Mouse (Mus musculus) frontal cortex, adult (tissue): ENCODE measurements around the gene Mrc1.

Experiments
- ATAC-seq: cut with Nextera tagmentation; 2 replicates; pipeline ENCODE4 v1.9.2; 2017; ENCODE audit warnings: mild to moderate bottlenecking, moderate library complexity, mixed read lengths; ENCODE audit not compliant: low TSS enrichment

The Mrc1 gene

GRCm38 (mm10) chr2:14244157-14244556 lies 15.0 kb downstream of the Mrc1 start:
- no peak for ATAC-seq

GRCm38 (mm10) chr2:14244668-14245067 lies 15.5 kb downstream of the Mrc1 start:
- ATAC-seq = no peak

- no peak for ATAC-seq
Measured at GRCm38 (mm10) chr2:14249839-14250564, 20.8 kb downstream of the Mrc1 start.

GRCm38 (mm10) chr2:14251938-14252337 lies 22.7 kb downstream of the Mrc1 start:
- ATAC-seq = no peak

GRCm38 (mm10) chr2:14258345-14258850 lies 29.2 kb downstream of the Mrc1 start:
- ATAC-seq = no peak

GRCm38 (mm10) chr2:14262090-14262489 lies 32.9 kb downstream of the Mrc1 start:
- no peak for ATAC-seq

- no peak for ATAC-seq
Measured at GRCm38 (mm10) chr2:14269160-14269559, 40.0 kb downstream of the Mrc1 start.

GRCm38 (mm10) chr2:14272088-14272487 lies 42.9 kb downstream of the Mrc1 start:
- ATAC-seq = no peak

- ATAC-seq = no peak
Measured at GRCm38 (mm10) chr2:14275796-14276195, 46.6 kb downstream of the Mrc1 start.

GRCm38 (mm10) chr2:14279256-14279655 lies 50.1 kb downstream of the Mrc1 start:
- ATAC-seq = no peak

GRCm38 (mm10) chr2:14279795-14280194 lies 50.6 kb downstream of the Mrc1 start:
- no peak for ATAC-seq

GRCm38 (mm10) chr2:14295334-14295733 lies 66.1 kb downstream of the Mrc1 start:
- ATAC-seq = peak; percentile 97

- ATAC-seq = peak; percentile 69
Measured at GRCm38 (mm10) chr2:14312505-14313380, 83.6 kb downstream of the Mrc1 start.

- ATAC-seq = no peak
Measured at GRCm38 (mm10) chr2:14315113-14315512, 85.9 kb downstream of the Mrc1 start.

GRCm38 (mm10) chr2:14341652-14342308 lies 112.6 kb downstream of the Mrc1 start:
- peak; percentile 90 for ATAC-seq

GRCm38 (mm10) chr2:14342309-14342839 lies 113.2 kb downstream of the Mrc1 start:
- ATAC-seq = no peak; the same call in 1 of the 2 replicates
